Mouse (Mus musculus) forebrain, embryonic 10.5 days (tissue): ENCODE results near the gene Klf1. TPM values are rescaled to one million over a fixed set of nuclear protein-coding genes. Genes with fewer than 3 reads are reported as not detected.

ENCODE experiments used
- DNase-seq: peaks from one replicate; pipeline ENCODE4 v3.0.0-alpha.2; 2017; ENCODE audit warnings: low spot score; ENCODE audit errors: extremely low spot score
- H3K27ac ChIP-seq: fragments of 300-500 bp; sonication (generic); 2 replicates; pipeline ENCODE4 v1.5.1; 2016; ENCODE audit warnings: mild to moderate bottlenecking
- H3K27me3 ChIP-seq: fragments of 300-500 bp; sonication (generic); 2 replicates; pipeline ENCODE4 v1.6.1; 2016; ENCODE audit warnings: mild to moderate bottlenecking; ENCODE audit not compliant: poor library complexity, severe bottlenecking
- H3K36me3 ChIP-seq: fragments of 300-500 bp; sonication (generic); replicated peaks from 2 replicates; pipeline ENCODE4 v1.6.1; 2016; ENCODE audit warnings: mild to moderate bottlenecking, moderate library complexity
- H3K4me1 ChIP-seq: fragments of 300-500 bp; sonication (generic); 2 replicates; pipeline ENCODE4 v1.6.1; 2016
- H3K4me3 ChIP-seq: fragments of 300-500 bp; sonication (generic); 2 replicates; pipeline ENCODE4 v1.5.1; 2016; ENCODE audit warnings: mild to moderate bottlenecking, moderate library complexity
- H3K9me3 ChIP-seq: fragments of 300-500 bp; sonication (generic); 2 replicates; pipeline ENCODE4 v1.6.1; 2016; ENCODE audit warnings: mild to moderate bottlenecking, moderate library complexity
- WGBS: fragments of 180-500 bp; shearing (Covaris S2); methylation state at CpG from one replicate; pipeline ENCODE4 v1.1.7; 2016; 5-methylcytosine and 5-hydroxymethylcytosine counted together
- polyA plus RNA-seq: library from polyadenylated mRNA; unstranded; fragments of >200 nt; fragmentation: Nextera tagmentation; extraction: Ambion mirVana; gene quantifications from 2 replicates; pipeline ENCODE4 v1.2.1, GENCODE M21; 2016

Gene Klf1
- polyA plus RNA-seq, result 18.3 and 24.3 TPM in 2 replicates

DNA sequence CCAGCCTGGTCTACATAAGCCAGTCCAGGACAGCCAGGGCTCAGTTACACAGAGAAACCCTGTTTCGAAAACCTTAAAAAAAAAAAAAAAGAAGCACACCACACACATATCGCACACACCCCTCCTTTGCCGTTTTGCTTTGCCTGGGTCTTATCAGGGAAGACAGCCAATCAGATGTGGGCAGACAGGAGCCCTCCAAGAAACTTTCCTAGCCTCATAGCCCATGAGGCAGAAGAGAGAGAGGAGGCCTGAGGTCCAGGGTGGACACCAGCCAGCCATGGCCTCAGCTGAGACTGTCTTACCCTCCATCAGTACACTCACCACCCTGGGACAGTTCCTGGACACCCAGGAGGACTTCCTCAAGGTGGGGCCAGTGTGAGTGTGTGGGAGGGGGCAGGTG, at the start of gene Klf1:
Gene Klf1, plus strand, starts transcription at position 177 of the 400 bp plus-strand sequence.
- Histone ChIP-seq H3K27me3 (peaks cover 52% of the 10 kb centered on the region), H3K36me3 (no peaks in the 10 kb centered on the region), H3K4me1 (peaks cover 21% of the 10 kb centered on the region), H3K9me3 (no peaks in the 10 kb centered on the region), H3K4me3 (peak within 1 kb of the TSS; percentile 69), H3K27ac (peak within 1 kb of the TSS; percentile 90)
- DNase-seq, result no peak
- WGBS, result 76% methylated on average over 3 of the region's 3 CpGs

DNA sequence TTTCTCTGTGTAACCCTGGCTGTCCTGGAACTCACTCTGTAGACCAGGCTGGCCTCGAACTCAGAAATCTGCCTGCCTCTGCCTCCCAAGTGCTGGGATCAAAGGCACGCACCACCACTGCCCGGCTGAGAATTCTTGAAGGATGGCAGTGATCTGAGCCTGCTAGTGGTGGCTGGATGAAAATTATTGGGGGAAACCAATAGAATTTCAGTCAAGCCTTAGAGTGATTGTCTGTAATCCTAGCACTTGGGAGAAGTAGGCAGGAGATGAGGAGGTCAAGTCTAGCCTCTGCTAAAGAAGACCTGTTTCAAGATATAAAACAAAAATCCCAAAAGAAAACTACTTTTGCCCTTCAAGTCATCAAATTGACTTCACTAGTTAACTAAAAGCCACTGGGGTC, 45.3 kb upstream of the Klf1 start:
- peaks cover 25% of the 10 kb centered on the region for H3K36me3 ChIP-seq
- peaks cover 6% of the 10 kb centered on the region for H3K27me3 ChIP-seq
- H3K9me3 ChIP-seq, result no peaks in the 10 kb centered on the region
- peak overlapping the region; percentile 92 for H3K27ac ChIP-seq
- H3K4me3 ChIP-seq, result peak overlapping the region; percentile 83
- no peak for DNase-seq
- H3K4me1 ChIP-seq, result peaks cover 13% of the 10 kb centered on the region
- WGBS, result 94% methylated on average over 3 of the region's 3 CpGs

DNA sequence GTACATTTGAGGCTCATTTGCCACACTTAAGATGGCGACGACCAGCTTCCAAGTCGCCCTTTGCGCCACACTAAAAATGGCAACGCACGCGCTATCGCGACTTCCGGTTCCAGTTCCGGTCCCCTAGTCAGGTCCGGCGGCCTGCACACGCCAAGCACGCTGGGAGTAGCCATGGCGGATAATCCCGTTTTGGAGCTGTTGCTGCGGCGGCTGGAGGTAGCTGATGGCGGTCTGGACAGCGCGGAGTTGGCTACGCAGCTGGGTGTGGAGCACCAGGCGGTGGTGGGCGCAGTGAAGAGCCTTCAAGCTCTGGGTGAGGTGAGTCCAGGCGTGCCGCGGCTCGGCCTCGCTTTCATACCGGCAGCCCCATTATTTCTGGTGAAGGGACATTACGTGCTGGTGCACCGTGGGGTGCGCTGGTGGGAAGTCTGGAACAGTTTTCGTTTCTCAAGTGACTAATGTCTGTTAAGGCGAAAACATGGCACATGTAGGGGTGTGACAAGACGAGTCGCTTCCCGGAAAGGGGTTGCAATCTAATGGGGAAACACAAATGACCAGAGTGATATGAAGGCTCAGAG, 44.8 kb upstream of the Klf1 start, which contains the start of gene Farsa:
Gene Farsa, plus strand, starts transcription at position 126 of the 578 bp plus-strand sequence.
- Histone ChIP-seq H3K27me3 (peaks cover 6% of the 10 kb centered on the region), H3K27ac (peak within 1 kb of the TSS; percentile 92), H3K9me3 (no peaks in the 10 kb centered on the region), H3K4me1 (peaks cover 13% of the 10 kb centered on the region), H3K4me3 (peak within 1 kb of the TSS; percentile 83), H3K36me3 (peaks cover 31% of the 10 kb centered on the region)
- peak; percentile 95 for DNase-seq
- under 1% methylated on average over 39 of the region's 39 CpGs for WGBS

DNA sequence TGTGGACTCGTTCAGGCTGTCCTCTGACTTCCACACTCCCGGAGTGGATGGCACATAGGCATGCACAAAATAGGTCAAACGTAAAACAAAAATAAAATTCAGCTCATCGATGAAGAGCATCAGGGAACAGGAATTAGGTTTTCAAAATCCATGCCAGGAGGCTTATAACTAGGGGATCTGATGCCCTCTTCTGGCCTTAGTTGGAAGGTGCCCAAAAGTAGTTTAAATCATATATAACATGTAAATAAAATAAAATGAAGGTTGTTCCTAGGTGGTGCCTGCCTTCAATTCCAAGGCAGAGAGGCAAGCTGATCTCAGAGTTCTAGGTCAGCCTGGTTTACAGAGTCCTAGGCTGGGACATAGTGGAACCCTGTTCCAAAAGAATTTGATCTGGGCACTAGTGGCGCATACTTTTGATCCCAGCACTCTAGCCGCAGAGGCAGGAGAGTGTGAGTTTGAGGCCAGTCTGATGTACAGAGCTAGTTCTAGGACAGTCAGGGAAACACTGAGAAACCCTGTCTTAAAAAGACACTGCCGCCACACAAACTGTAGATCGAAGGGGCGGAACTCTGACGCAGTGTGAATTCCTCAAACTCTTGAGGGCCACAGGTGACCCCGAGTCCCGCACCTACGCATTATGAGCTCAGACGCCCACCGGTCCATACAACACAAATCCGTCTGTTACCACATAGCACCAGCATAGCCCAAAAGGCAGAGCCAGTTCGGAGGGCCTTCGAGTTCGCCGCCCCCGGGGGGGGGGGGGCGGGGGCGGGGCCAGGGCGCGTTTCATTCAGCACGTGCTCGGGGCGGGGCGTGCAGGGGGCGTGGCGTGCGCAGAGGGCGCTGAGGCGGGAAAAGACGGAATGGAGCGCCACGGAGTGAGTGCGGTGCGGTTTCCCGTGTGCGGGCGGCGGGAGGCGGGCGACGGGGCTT, 30.1 kb upstream of the Klf1 start, which contains the start of gene Syce2:
Gene Syce2, plus strand, starts transcription at position 736 of the 933 bp plus-strand sequence.
- Histone ChIP-seq H3K4me3 (peak within 1 kb of the TSS; percentile 57), H3K27me3 (peaks cover 19% of the 10 kb centered on the region), H3K36me3 (peaks cover 35% of the 10 kb centered on the region), H3K9me3 (no peaks in the 10 kb centered on the region), H3K4me1 (peaks cover 20% of the 10 kb centered on the region), H3K27ac (peak within 1 kb of the TSS; percentile 81)
- DNase-seq, result peak; percentile 76
- WGBS, result 16% methylated on average over 46 of the region's 46 CpGs

GRCm38 (mm10) chr8:84872309-84872965, 29.3 kb upstream of the Klf1 start:
- no peaks in the 10 kb centered on the region for H3K9me3 ChIP-seq
- H3K27ac ChIP-seq, result peak overlapping the region; percentile 81
- 4% methylated on average over 54 of the region's 54 CpGs for WGBS
- peaks cover 28% of the 10 kb centered on the region for H3K36me3 ChIP-seq
- peaks cover 19% of the 10 kb centered on the region for H3K27me3 ChIP-seq
- peak overlapping the region; percentile 57 for H3K4me3 ChIP-seq
- peaks cover 20% of the 10 kb centered on the region for H3K4me1 ChIP-seq
- peak; percentile 51 for DNase-seq

DNA sequence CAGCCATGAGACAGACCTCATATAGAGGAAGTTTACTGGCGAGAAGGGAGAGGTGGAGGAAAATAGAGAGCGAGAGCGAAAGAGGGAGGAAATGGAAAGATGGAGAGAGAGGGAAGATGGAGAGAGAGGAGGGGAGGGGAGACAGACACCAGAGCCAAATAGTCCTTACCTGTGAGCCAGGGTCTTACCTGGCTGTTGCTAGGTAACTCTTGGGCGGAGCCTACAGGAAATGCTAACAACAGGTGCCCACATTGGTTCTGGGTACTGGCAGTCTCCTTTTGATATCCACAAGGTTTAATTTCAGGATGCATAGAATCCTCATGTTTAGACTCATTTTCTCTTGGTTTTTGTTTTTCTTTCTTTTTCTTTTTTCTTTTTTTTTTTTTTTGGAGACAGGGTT, 28.7 kb upstream of the Klf1 start:
- 67% methylated on average over 4 of the region's 4 CpGs for WGBS
- H3K27ac ChIP-seq, result peak overlapping the region; percentile 81; the same call in 1 of the 2 replicates
- no peak for DNase-seq
- H3K4me1 ChIP-seq, result peaks cover 20% of the 10 kb centered on the region
- H3K9me3 ChIP-seq, result no peaks in the 10 kb centered on the region
- H3K27me3 ChIP-seq, result peaks cover 19% of the 10 kb centered on the region
- peak overlapping the region; percentile 57 for H3K4me3 ChIP-seq
- H3K36me3 ChIP-seq, result peaks cover 26% of the 10 kb centered on the region

GRCm38 (mm10) chr8:84874339-84874738, 27.4 kb upstream of the Klf1 start:
- Histone ChIP-seq H3K4me1 (peaks cover 20% of the 10 kb centered on the region), H3K4me3 (no peak overlapping the region), H3K36me3 (peaks cover 12% of the 10 kb centered on the region), H3K27ac (no peak overlapping the region), H3K27me3 (peaks cover 19% of the 10 kb centered on the region), H3K9me3 (no peaks in the 10 kb centered on the region)
- WGBS, result 90% methylated on average over 3 of the region's 3 CpGs
- no peak for DNase-seq

GRCm38 (mm10) chr8:84877297-84878035, 24.3 kb upstream of the Klf1 start:
- no peak overlapping the region for H3K27ac ChIP-seq
- no peak for DNase-seq
- peaks cover 11% of the 10 kb centered on the region for H3K4me1 ChIP-seq
- H3K4me3 ChIP-seq, result no peak overlapping the region
- 89% methylated on average over 3 of the region's 3 CpGs for WGBS
- H3K9me3 ChIP-seq, result no peaks in the 10 kb centered on the region
- peaks cover 12% of the 10 kb centered on the region for H3K27me3 ChIP-seq
- peaks cover 7% of the 10 kb centered on the region; the same call in 1 of the 2 replicates for H3K36me3 ChIP-seq

DNA sequence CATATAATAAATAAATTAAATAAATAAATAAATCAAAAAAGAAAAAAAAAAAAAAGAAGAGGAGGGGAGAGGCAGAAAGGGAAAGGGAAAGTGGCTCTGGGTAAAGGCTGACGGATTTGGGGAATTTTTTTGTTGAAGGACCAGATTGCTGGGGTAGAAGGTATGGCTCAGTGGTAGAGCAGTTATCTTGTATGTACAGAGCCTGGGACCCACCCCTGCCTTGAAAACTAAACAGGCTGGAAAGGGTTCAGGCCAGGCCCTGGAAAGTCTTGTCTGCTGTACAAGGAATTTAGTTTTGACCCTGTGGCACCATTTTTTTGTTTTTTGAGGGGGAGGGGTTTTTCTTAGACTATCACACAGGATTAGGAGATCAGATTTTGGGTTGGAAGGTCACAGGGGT, 22.8 kb upstream of the Klf1 start:
- Histone ChIP-seq H3K4me1 (no peaks in the 10 kb centered on the region), H3K4me3 (no peak overlapping the region), H3K36me3 (peaks cover 14% of the 10 kb centered on the region), H3K27me3 (no peaks in the 10 kb centered on the region; the same call in 1 of the 2 replicates), H3K27ac (no peak overlapping the region), H3K9me3 (no peaks in the 10 kb centered on the region)
- no peak for DNase-seq
- 81% methylated on average over 1 of the region's 1 CpGs for WGBS

- H3K9me3 ChIP-seq, result no peaks in the 10 kb centered on the region
- no peak for DNase-seq
- no peak overlapping the region for H3K27ac ChIP-seq
- 89% methylated on average over 4 of the region's 4 CpGs for WGBS
- H3K36me3 ChIP-seq, result peaks cover 52% of the 10 kb centered on the region
- no peak overlapping the region for H3K4me3 ChIP-seq
- no peaks in the 10 kb centered on the region for H3K4me1 ChIP-seq
- no peaks in the 10 kb centered on the region for H3K27me3 ChIP-seq
These were observed 17.0 kb upstream of the Klf1 start for GRCm38 (mm10) chr8:84884728-84885127.

DNA sequence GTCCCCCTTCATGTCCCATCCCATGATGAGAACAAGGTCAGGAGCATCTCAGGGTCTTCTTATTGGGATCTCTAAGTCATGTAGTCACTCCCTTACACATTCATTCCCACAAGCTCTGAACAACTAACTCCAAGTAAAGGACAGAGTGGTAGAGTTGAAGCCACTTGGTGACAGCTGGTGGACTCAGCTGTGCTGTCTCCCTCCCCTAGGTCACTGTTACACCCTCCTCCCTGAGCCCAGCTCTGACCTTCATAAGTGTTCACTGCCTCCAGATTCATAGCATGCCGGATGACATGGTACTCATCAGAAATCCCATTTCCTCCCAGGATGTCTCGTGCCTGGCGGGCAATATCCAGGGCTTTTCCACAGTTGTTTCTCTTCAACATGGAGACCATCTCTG, 13.4 kb upstream of the Klf1 start:
- no peak overlapping the region for H3K27ac ChIP-seq
- H3K36me3 ChIP-seq, result peaks cover 73% of the 10 kb centered on the region
- H3K4me3 ChIP-seq, result no peak overlapping the region
- H3K9me3 ChIP-seq, result no peaks in the 10 kb centered on the region
- DNase-seq, result no peak
- H3K27me3 ChIP-seq, result no peaks in the 10 kb centered on the region
- peaks cover 12% of the 10 kb centered on the region for H3K4me1 ChIP-seq
- WGBS, result 94% methylated on average over 3 of the region's 3 CpGs

DNA sequence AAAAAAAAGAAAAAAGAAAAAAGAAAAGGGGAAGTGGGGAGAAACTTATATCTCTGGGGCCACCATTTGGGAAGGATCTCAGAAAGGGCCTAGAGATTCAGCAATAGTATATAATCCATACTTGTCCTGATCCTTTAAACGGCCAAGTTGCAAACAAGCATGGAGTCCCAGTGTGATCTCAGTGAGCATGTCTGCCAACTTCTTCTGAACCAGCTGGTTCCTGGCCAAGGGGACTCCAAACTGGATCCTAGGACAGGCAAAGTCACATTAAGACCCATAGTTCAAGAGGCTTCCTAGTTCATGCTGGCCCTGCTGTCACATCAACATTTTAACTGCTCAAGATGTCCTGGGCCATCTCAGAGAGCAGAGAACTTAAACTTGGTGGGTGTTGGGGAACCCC, 12.6 kb upstream of the Klf1 start:
- no peak for DNase-seq
- peaks cover 20% of the 10 kb centered on the region for H3K4me1 ChIP-seq
- H3K27ac ChIP-seq, result no peak overlapping the region
- H3K36me3 ChIP-seq, result peaks cover 69% of the 10 kb centered on the region
- no peaks in the 10 kb centered on the region for H3K9me3 ChIP-seq
- WGBS, result 97% methylated on average over 1 of the region's 1 CpGs
- no peaks in the 10 kb centered on the region for H3K27me3 ChIP-seq
- H3K4me3 ChIP-seq, result no peak overlapping the region
